ENCODE assay signal across 11 mouse cellular contexts in the genomic region with DNA sequence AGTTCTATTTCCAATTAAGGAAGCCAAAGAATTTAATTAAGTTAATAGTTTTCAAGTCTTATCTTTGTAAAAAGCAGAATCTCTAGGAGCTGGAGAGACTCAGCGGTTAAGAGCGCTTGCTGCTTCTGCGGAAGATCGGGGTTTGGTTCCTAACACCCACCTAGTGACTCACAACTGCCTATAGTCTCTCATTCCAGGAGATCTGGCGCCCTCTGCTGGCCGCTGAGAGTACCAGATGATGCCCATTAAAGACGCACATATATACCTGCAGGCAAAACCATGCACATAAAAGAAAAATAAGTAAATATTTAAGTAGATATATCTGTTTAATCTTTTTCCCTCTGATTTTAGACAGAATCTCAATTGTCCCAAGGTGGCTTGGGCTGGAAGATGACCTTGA. TPM values are rescaled to one million over a fixed set of nuclear protein-coding genes. Genes with fewer than 3 reads are reported as not detected.
DNase-seq lines count a peak whose midpoint lies in the region; ATAC-seq lines count a peak whose summit lies in the region.
"Had no signal": no experiment of that assay in that cellular context is flagged by ENCODE, and none has a peak within 500 bp of the region (broad histone marks: within the 10 kb centered on the region; RNA-seq: fewer than 3 reads in every experiment).

No protein-coding gene starts in this region.

- 85% methylated on average over 7 of the region's 7 CpGs for WGBS in hindbrain, embryonic 11.5 days
- 85% methylated on average over 7 of the region's 7 CpGs for WGBS in hindbrain, embryonic 14.5 days

- no peak overlapping the region for H3K4me2 ChIP-seq in hindbrain, embryonic 11.5 days (replicated peaks; ENCODE audit: low read depth, low read length)
- H3K4me2 ChIP-seq in hindbrain, embryonic 14.5 days (replicated peaks) = no peak overlapping the region
- H3K4me2 ChIP-seq: embryonic facial prominence, embryonic 13.5 days; limb, embryonic 12.5 days; stomach, embryonic 15.5 days had no signal

- DNase-seq in hindbrain, embryonic 11.5 days (ENCODE audit: low spot score) = peak; percentile 61
- no peak for DNase-seq in hindbrain, embryonic 14.5 days (ENCODE audit: low spot score)
- peak; percentile 23 for DNase-seq in CD4-positive helper T cell, adult 2 months (ENCODE audit: low read depth, low spot score)
- peak; percentile 61 for DNase-seq in NIH3T3 (ENCODE audit: low read depth)
- DNase-seq in kidney, postnatal 10 days = peak; percentile 59
- DNase-seq in spleen, postnatal 10 days (ENCODE audit: low spot score in 2 of 2) = peak; percentile 17 to 69
- DNase-seq in right cerebral cortex, postnatal 36 days (ENCODE audit: low spot score in 2 of 2) = no peak
- no peak for DNase-seq in layer of hippocampus, adult 9-11 months

- H3K4me3 ChIP-seq in hindbrain, embryonic 11.5 days (ENCODE audit: low read depth, low read length) = no peak overlapping the region
- no peak overlapping the region for H3K4me3 ChIP-seq in hindbrain, embryonic 14.5 days (replicated peaks; ENCODE audit: low read length)
- H3K4me3 ChIP-seq: embryonic facial prominence, embryonic 13.5 days; limb, embryonic 12.5 days; stomach, embryonic 15.5 days had no signal

- ATAC-seq in hindbrain, embryonic 11.5 days (ENCODE audit: low FRiP score) = no peak
- no peak for ATAC-seq in hindbrain, embryonic 14.5 days (ENCODE audit: low FRiP score)

- no peaks in the 10 kb centered on the region for H3K36me3 ChIP-seq in hindbrain, embryonic 11.5 days (ENCODE audit: control insufficient read depth, insufficient read depth, low read length)
- H3K36me3 ChIP-seq in hindbrain, embryonic 14.5 days (replicated peaks; ENCODE audit: control insufficient read depth, insufficient read depth) = no peaks in the 10 kb centered on the region
- H3K36me3 ChIP-seq: embryonic facial prominence, embryonic 13.5 days; limb, embryonic 12.5 days; stomach, embryonic 15.5 days had no signal

- H3K4me1 ChIP-seq in hindbrain, embryonic 11.5 days (replicated peaks; ENCODE audit: control insufficient read depth, insufficient read depth, low read length) = 0 out of 2 replicates have a peak, but pooled peaks cover 2% of the 10 kb centered on the region
- H3K4me1 ChIP-seq in hindbrain, embryonic 14.5 days (replicated peaks; ENCODE audit: control insufficient read depth, insufficient read depth, low read length) = no peaks in the 10 kb centered on the region

- H3K9me3 ChIP-seq in hindbrain, embryonic 11.5 days (ENCODE audit: control insufficient read depth, low read length) = no peaks in the 10 kb centered on the region
- 0 out of 2 replicates have a peak, but pooled peaks cover 5% of the 10 kb centered on the region for H3K9me3 ChIP-seq in hindbrain, embryonic 14.5 days (ENCODE audit: control insufficient read depth, low read length)
- H3K9me3 ChIP-seq: embryonic facial prominence, embryonic 13.5 days; limb, embryonic 12.5 days; stomach, embryonic 15.5 days had no signal

- H3K27ac ChIP-seq in hindbrain, embryonic 11.5 days (ENCODE audit: low read depth, low read length) = no peak overlapping the region
- no peak overlapping the region for H3K27ac ChIP-seq in hindbrain, embryonic 14.5 days
- H3K27ac ChIP-seq: embryonic facial prominence, embryonic 13.5 days; limb, embryonic 12.5 days; stomach, embryonic 15.5 days had no signal

- no peaks in the 10 kb centered on the region for H3K27me3 ChIP-seq in hindbrain, embryonic 11.5 days (ENCODE audit: control insufficient read depth, insufficient read depth, low read length)
- no peaks in the 10 kb centered on the region for H3K27me3 ChIP-seq in hindbrain, embryonic 14.5 days (ENCODE audit: control insufficient read depth, insufficient read depth, low read length)
- H3K27me3 ChIP-seq: limb, embryonic 12.5 days; stomach, embryonic 15.5 days had no signal

- no peak overlapping the region for H3K9ac ChIP-seq in hindbrain, embryonic 11.5 days (ENCODE audit: low read depth, low read length)
- no peak overlapping the region for H3K9ac ChIP-seq in hindbrain, embryonic 14.5 days
- H3K9ac ChIP-seq: embryonic facial prominence, embryonic 13.5 days; limb, embryonic 12.5 days; stomach, embryonic 15.5 days had no signal

RNA-seq across cellular contexts. Expression of a gene that starts 6.2 kb away (rescaled TPM):
- polyA plus RNA-seq in hindbrain, embryonic 11.5 days (2014; fragmentation: Nextera tagmentation; extraction: Ambion mirVana) = 37.4 and 37.7 TPM in 2 replicates
- polyA plus RNA-seq in hindbrain, embryonic 14.5 days (2014; fragmentation: Nextera tagmentation; extraction: Ambion mirVana) = 35.0 and 37.5 TPM in 2 replicates

Comparison
In these comparisons a context has a peak if more than half of its experiments do, and no peak if none do; other contexts are left out.
1. DNase-seq: peak in hindbrain, embryonic 11.5 days (single experiment), CD4-positive helper T cell, adult 2 months (single experiment), NIH3T3 (single experiment), kidney, postnatal 10 days (single experiment) and spleen, postnatal 10 days (2 of 2); none in hindbrain, embryonic 14.5 days (single experiment), right cerebral cortex, postnatal 36 days (0 of 2) and layer of hippocampus, adult 9-11 months (single experiment).